Mouse (Mus musculus) adrenal gland, postnatal 4 days (tissue): ENCODE results near the gene Abi2. TPM values are rescaled to one million over a fixed set of nuclear protein-coding genes. Genes with fewer than 3 reads are reported as not detected.
A peak's percentile ranks its signal among the peaks of the same experiment; 100 is the strongest.
"Not testable (repeated sequence)": the region's sequence is repeated elsewhere in the genome, so short reads cannot be mapped to it uniquely, and the experiment has no call there.

Experiments
- DNase-seq, 2 experiments: peaks; one replicate each; pipeline ENCODE4 v3.0.0; 2021 to 2022; ENCODE audit warnings: low spot score in 2 of 2, mixed read lengths in 2 of 2
- long read RNA-seq, 2 experiments: library from polyadenylated mRNA; stranded (forward); transcript quantifications; one replicate each; pipeline ENCODE4 v2.0.0; 2021
- total RNA-seq, 2 experiments: library from RNA; stranded (reverse); gene quantifications; 2 replicates each; pipeline ENCODE4 v1.2.3; 2021

Gene Abi2
- total RNA-seq, result 10 to 100 TPM; 45.0 to 54.9 TPM
- long read RNA-seq, experiment 1, full-length matches to known transcripts, result 3 of 5 reads
- long read RNA-seq, experiment 1, partial matches to known transcripts, result 0 of 5 reads
- long read RNA-seq, experiment 1, other reads (novel, unspliced or antisense), result 2 of 5 reads
- long read RNA-seq, experiment 2, full-length matches to known transcripts, result 3 of 13 reads
- long read RNA-seq, experiment 2, partial matches to known transcripts, result 3 of 13 reads
- long read RNA-seq, experiment 2, other reads (novel, unspliced or antisense), result 7 of 13 reads

DNA sequence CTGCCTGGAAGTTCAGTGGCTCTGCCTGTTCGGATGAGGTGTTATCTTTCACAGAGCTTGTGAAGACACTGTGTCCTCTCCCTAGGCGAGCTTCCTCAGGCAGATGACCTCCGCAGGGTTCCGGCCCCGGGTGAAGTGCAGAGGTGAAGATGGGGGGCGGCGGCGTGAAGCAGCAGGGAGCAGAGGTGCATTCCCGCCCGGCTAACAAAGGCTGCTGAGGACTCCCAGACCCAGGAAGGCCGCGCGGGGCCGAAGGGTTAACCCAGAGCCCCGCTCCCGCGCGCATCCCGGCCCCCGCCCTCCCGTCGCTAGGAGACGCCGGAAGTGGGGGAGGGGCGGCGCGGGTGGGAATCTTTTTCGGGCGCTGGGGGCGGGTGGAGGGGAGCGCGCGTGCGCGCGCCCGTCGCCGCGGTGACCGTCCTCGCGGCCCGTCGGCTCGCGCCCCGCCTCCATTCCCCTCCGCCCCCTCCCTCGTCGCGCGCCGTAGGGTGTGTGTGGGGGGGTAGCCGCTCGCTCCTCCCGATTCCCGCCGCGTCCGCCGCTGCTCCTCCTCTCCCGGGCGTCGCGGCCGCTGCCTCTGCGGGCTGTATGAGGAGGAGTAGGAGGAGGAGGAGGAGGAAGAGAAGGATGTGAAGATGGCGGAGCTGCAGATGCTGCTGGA, at the start of gene Abi2:
TSS of gene Abi2 (plus strand) at position 452 of the 661 bp plus-strand sequence.
- peak; percentile 78 to 84 for DNase-seq

DNA sequence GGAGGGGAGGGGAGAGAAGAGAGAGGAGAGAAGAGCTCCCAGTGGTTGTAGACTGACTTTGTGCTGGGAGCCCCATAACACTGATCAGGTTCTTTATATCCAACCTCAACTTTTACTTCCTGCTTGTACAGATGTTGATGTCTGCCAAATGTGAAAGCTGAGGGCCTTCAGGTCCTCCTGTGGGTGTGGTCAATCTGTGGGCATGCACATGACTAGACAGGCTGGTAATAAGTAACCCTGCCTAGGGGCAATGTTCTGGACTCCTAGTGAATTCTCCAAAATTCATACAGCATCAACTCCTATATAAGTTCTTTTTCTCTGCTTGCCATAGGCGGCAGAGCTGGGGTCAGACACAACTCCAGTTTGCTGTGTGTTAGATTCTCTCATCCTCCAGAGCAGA, 47.8 kb upstream of the Abi2 start:
- no peak for DNase-seq

DNA sequence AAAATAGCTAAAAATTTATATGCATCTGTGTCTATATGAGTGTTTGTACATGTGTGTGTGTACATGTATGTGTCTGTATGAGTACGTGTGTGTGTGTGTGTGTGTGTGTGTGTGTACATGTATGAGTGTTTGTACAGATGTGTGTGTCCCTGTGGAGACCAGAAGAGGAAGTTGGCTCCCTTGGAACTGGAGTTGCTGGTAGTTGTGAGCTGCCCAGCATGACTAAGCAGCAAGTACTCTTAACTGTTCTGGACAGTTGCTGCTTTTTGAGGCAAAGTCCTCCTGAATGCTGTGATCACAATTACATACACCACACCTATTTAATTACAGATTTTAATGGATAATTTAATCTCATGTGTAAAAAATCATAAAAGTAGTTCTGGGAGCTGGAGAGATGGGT, 32.9 kb upstream of the Abi2 start:
- DNase-seq, result no peak

- no peak for DNase-seq
Measured at GRCm38 (mm10) chr1:60381910-60382309, 27.5 kb upstream of the Abi2 start.

- DNase-seq, result no peak
Measured at GRCm38 (mm10) chr1:60404848-60405247, 4.6 kb upstream of the Abi2 start.

GRCm38 (mm10) chr1:60408501-60409167, 785 bp upstream of the Abi2 start:
- no peak for DNase-seq

DNA sequence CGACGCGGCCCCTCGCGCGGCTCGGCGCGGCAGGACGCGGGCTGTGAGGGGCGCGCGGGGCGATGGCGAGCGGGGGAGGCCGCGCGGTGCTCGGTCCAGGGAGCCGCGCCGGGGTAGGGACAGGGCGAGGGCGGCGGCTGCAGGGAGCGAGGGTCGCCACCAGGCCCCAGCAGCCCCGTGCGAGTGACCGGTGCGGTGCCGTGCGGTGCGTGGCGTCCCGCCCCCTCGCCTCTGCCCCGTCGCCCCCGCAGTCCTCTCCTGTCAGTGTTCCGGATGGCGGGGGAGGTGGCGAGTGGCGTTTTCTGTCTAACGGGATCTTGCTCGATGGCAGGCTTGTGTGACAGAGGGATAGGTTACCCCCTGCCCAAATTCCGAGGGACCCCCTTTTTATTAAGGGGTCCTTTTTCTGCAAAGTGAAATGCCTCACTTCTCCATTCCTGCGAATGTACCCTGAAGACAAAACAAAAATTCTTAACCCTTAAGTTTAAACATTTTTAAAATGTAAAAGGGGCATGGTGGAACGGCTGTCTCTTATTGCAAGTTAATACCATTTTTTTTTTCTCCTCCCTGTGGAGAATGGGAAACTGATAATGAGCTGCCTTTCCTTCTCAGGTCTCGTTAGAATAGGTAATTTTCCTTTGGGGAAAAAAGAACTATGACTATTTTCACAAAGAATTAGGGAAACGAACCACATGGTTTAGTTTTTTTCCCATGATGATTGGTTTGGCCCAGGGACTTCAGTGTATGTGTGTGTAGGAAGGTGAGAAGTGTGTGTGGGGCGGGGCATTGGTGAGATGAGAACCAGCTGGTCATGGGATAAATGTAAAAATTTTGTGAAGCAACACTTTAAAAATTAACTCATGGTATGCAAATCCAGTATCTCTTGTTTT, 754 bp downstream of the Abi2 start:
- DNase-seq, result peak; percentile 3 to 6

- DNase-seq, result no peak
Measured at GRCm38 (mm10) chr1:60416724-60417123, 7.3 kb downstream of the Abi2 start.

DNA sequence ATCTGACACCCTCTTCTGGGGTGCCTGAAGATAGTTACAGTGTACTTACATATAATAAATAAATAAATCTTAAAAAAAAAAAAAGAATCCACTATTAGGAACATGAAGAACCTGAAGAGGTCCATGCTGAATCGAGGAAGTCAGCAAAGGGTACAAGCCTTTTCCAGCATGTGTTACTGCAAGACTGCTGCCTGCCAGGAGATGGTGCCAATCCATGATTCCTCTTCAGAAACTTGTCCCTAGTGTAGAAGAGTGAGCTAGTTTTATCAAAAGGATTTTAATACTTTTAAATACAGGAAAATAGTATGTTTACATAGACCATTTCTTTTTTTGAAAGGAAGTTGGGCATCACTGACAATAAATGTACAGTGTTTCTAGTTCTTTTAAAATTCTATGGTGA, 14.5 kb downstream of the Abi2 start:
- DNase-seq, result no peak

- no peak for DNase-seq
Measured at GRCm38 (mm10) chr1:60428341-60428740, 18.9 kb downstream of the Abi2 start.

GRCm38 (mm10) chr1:60428932-60429331, 19.5 kb downstream of the Abi2 start:
- no peak for DNase-seq

GRCm38 (mm10) chr1:60431531-60431930, 22.1 kb downstream of the Abi2 start:
- DNase-seq, result no peak

DNA sequence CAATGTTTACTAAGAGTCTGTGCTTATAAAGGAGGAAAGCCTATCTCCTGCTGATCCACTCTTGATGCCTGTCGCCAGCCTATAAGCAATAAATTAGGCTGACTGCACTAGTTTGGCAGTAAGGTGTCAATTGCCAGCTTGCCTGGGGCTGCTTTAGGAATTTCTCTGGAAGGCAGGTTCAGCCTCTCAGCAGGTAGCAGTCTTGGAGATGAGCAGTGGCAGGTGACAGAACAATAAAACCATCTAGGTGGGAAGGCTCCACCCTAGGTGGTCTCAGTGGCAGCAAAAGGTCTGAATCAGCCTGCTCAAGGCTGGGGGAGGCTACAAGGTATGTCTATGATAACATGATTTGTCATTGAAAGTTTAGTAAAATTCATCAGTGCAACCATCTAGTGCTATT, 23.1 kb downstream of the Abi2 start:
- no peak for DNase-seq

GRCm38 (mm10) chr1:60441438-60441837, 32.0 kb downstream of the Abi2 start:
- DNase-seq, result not testable (repeated sequence)

- no peak for DNase-seq
Measured at GRCm38 (mm10) chr1:60447067-60447466, 37.6 kb downstream of the Abi2 start.

- DNase-seq, result no peak
Measured at GRCm38 (mm10) chr1:60449896-60450295, 40.5 kb downstream of the Abi2 start.

DNA sequence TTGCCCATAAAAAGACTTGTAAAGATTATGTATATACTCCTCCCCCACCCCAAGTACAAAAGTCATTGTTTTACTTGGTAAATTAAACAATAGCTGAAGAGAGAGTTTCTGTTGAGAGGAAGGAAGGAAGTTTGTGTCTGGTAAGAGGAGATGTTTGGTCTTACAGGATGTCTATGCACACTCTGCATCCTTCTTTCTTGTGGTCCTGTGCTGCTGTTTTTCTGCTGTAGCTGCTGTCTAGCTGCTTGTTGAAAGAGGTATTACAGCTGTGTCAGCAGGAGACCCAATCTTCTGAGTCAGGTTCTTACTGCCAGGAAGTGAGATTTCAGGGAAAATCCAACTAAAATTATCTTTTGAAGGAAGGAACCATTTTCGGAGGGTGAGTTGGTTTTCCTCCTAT, 51.2 kb downstream of the Abi2 start:
- no peak for DNase-seq

GRCm38 (mm10) chr1:60469491-60469890, 60.1 kb downstream of the Abi2 start:
- DNase-seq, result no peak

GRCm38 (mm10) chr1:60470541-60470940, 61.1 kb downstream of the Abi2 start:
- no peak for DNase-seq

GRCm38 (mm10) chr1:60481561-60481960, 72.1 kb downstream of the Abi2 start:
- no peak for DNase-seq

DNA sequence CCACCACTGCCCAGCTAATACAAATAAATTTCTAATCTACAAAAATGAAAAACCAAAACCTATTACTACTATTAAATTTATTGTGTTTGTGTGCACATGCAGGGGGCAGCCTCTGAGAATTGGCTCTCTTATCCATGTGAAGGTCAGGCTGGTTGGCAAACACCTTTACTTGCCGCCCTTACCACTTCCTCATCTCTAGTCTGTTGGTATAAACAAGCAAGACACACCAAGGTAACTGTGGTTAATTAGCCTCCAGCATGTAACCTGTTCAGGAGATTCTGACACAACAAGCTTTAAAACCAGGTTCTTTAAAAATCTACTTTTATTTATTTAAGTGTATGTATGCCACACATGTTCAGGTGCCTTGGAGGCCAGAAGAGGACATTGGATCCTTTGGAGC, 73.5 kb downstream of the Abi2 start:
- no peak for DNase-seq
